Mouse (Mus musculus) T-helper 17 cell (primary cell): ENCODE measurements around the gene Btnl10.

Experiments
- in situ Hi-C, 2 experiments: fragments of 300-600 bp; cut with MboI, MseI; formaldehyde crosslinking; loops; 1 replicate in 1 of 2; 2 replicates in 1 of 2; pipeline ENCODE4 v1.15.1; 2025; ENCODE audit warnings: high pct_unique_total_duplicates in 2 of 2

Btnl10 gene

DNA sequence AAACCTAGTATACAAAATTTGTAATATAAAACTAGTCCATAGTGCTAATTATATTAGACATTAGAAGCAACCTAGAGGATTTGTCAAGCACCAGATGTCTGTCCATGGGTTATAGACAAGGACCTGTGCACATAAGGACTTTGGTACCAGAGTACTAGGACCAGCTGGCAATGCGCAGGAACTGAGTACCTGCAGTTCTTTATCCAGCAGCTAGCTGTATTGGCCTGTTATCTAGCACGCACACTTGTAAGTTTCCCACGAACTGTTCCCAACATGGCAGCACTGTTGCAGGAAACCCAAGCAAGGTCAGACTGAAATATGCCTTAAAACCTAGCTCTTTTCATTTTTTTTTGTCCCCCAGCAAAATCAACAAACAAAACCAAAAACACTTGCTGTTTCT is 12.5 kb downstream of the Btnl10 start:
- in situ Hi-C loops: no loop called here

DNA sequence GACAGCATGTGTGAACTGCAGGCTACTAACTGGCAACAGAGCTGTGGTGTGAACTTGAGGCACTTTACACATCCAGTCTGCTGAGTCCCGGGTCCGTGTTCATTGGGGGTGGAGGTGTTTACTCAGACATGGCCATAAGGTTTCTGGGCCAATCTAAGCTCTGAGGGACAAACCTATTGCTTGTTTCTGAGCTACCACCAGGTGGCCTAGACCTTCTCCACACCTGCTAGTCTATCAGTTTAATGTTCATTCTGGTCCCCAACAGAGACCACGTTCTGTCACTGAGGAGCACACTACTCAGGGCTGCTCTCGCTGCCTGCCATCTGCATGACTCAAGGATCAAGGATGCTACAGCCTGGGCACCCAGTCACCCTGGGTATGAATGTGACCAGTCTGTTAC is 13.9 kb downstream of the Btnl10 start:
- in situ Hi-C loops: no loop called here

DNA sequence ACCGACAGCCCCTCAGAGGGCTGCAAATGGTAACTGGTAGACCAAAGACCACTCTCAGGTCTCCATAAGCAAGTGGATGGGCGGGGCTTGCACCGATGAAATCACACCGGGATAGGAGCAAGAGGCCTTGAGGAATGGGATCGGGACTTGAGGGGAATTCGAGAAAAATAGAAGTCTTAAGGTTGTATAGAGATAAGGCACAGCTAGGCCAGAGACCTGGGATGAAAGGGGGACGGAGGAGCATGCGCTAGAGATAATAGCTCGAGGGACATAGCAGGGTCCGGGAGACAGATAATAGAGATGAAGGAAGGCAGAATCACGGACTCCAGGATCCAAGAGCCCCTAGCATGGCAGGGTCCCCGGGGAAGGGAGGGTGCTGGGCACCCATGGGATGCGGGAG is 20.2 kb downstream of the Btnl10 start:
- in situ Hi-C loops: no loop called here

DNA sequence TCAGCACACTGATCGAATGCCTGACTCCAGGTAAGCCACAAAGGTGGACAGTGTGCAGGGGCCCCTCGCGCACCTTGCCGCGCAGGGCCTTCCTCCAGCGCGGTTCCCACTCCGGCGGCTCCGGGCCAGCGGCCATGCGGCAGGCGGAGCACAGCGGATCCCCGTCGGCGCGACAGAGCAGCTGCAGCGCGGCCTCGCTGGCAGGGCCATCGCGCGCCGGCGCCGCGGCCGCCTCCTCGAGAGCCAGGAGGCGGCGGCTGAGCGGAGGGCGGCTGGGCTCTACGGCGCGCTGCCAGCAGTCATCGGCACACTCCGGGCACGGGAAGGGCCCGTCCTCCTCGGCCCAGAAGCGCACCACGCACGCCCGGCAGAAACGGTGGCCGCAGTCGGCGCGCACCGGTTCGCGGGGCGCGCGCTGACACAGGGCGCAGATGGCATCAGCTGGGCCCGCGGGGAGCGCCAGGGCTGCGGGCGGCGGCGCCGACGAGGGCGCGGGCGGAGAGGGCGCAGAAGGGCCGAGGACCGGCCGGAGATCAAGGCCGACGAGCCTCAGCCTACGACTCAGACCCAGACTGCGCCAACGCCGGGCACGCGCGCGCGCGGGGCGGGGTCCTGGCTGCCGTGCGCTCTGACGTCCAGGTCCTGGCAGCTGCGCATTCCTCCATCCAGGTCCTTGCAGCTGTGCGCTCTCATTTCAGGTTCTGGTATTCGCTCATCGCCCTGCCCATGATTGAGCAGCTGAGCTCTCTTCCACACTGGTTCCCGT is 20.8 kb downstream of the Btnl10 start, which contains the start of gene Rnf187:
TSS of gene Rnf187 (minus strand) at position 595 of the 766 bp plus-strand sequence.
- in situ Hi-C loops: no loop called here

DNA sequence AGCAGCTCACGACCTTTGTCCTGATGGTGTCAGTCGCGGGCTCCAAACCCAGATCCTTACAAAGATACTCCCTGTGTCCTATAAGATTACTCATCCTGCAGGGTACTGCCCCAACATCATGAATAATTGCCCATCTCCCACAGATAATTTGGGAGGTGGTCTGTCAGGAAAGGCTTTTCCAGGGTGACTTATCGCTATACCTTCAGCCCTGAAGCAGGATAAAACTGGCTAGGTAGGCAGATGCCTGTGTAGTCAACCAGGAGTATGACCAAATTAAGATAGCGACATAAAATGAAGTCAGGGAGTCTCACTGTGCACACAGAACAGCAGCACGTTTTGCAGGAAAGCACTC is 21.4 kb downstream of the Btnl10 start:
- in situ Hi-C loops: no loop called here

DNA sequence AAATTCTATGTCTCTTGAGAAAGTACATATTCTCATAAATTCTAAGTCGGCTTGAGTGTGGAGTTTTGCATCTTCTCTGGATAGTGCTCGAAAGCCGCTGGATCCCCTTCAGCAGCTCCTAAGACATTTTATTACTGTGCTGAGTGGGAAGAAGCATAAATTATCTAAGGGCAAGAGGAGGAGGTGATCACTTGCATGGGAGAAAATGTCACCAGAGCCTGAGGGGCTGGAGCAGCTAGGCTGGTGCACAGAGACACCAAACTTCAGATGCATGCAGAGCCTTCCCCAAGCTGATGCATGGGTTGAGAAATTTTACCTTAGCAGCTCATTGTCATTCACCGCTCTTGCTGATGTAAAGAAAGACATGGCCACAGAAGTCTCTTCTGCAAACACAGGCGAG is 26.4 kb downstream of the Btnl10 start:
- in situ Hi-C loops: no loop called here

DNA sequence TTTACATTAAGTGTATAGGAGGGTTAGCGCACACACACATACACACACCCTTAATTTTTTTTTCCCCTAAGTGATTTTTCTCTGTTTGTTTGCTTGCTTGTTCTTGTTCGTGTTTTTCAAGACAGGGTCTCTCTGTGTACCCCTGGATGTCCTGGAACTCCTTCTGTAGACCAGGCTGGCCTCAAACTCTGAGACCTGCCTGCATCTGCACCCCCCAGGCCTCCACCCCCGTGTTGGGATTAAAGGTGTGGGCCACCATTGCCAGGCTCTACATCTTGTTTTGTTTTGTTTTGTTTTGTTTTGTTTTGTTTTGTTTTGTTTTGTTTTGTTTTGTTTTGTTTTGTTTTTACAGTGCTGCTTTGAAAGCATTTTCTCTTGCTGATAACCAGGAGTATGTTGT is 29.6 kb downstream of the Btnl10 start:
- in situ Hi-C loops: no loop called here

DNA sequence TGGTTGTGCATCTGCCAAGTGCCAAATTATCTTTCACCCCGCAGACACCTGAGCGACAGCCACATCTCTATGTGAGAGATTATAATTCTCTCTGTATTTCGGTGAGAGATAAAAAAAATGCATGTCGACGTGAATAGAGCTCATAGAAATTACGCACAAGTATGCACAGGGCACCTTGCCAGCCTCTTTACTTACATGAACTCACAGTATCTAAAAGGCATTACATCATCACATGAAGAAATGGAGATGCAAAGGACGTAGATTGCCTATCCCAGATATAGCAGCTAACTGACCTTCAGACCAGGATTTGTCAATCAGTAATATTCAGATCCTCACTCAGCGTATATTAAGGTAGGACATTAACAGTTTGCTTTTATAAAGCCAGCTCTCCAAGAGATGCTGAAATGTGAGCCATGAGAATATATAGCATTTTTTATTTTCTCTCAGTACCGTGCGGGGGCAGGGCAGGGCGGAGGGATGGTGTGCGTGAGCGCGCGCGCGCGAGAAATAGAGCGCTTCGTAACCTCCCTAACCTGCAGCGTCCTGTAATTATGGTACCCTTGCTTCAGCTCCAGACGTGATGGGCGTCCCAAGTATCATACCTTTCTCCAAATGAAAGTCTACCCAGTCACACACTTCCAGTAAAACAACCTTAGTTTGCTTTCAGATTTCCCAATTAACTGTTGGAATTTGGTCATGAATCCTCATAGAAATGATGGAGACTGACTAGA is 30.3 kb downstream of the Btnl10 start:
- in situ Hi-C loops: no loop called here

DNA sequence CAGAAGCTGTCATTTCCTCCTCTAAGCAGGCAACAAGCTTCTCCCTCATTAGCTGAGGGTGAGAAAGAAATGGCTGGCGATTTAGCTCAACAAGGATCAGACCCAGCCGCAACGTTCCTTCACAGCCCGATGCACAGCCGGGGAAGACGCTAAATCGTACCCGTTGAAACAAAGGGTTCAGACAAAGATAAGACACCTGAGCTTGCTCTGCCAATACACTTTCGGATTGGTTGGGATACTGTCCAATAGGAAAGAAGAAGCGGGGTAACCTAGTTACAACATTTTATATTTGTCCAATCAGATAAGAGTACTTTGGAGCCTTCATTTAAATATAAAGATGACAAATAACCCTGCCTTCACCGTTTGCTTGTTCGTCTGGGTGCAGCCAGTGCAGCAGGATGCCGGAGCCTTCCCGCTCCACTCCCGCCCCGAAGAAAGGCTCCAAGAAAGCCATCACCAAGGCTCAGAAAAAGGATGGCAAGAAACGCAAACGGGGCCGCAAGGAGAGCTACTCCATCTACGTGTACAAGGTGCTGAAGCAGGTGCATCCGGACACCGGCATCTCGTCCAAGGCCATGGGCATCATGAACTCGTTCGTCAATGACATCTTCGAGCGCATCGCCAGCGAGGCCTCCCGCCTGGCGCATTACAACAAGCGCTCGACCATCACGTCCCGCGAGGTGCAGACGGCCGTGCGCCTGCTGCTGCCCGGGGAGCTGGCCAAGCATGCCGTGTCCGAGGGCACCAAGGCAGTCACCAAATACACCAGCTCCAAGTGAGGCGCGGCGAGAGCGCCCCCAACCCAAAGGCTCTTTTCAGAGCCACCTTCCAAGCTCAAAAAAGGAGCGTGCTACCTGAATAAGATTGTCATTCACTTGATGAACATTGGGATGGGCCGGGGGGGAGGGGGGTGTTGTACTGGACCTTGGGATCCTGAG is 31.1 kb downstream of the Btnl10 start, which contains the start of gene Hist3h2ba:
TSS of gene Hist3h2ba (plus strand) at position 379 of the 938 bp plus-strand sequence.
- in situ Hi-C loops: no loop called here

DNA sequence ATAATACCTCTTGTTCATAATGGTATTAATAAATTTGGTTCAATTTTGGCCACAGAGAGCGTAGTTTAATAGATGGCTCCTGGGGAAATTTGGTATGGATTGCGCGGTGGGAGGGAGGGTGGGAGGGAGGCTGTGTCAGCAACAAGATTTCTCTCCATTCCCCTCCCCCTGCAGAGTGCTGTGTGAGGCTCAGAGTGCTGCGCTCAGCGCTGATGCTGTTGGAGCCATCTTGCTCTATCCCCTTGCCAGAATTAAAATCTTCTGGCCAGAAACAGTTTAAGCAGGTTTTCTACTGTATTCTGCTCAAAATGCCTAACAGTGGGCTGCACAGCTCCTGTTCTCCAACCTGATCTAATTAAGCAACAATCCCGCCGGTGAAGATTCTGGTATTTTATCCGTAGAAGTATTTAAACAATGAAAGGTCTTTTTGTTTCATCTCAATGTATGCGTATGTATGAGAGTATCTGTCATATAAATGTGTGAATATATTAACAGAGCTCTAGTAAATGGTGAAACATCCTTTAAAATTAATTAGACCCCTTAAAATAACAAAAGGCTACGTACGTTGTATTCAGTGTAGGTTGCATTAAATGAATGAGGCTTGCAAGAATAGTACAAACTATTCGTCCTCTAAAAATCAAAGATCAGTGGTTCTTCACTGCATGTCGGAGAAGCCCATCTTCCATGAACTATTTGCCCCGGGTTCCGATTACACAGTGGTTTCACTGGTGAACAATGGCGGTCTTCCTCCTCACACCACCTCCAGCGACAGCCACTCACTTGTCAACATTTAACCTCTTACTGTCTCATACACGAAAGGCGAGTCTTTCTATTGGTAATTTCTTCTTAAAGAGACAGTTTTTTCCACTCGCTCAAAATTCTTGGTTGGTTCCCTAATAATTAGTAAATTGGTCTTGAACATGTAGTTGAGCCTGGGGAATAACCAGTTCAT is 32.0 kb downstream of the Btnl10 start:
- in situ Hi-C loops: loop anchor here in 1 of 2 experiments (10.0 kb wide), 1 partner anchor 645 kb away; the partner anchor contains the start of gene Zfp692

DNA sequence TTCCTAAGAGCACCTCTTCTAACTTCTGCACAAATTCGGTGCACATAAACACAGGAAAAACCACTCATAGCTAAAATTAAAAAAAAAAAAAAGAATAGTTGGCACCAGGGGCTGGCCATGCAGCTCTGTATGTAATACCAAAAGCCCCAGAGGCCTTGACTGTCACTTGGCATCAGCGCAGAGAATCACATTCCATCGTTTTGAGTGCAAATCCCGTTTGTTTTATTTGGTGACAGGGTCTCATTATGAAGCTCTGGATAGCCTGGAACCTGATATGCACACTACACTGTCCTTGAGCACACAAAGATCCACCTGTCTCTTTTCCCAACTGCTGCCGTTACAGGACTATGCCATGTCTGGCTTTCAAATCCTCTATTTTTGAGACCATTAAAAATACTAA is 33.5 kb downstream of the Btnl10 start:
- in situ Hi-C loops: loop anchor here in 1 of 2 experiments (10.0 kb wide), 1 partner anchor 646 kb away; the partner anchor contains the start of gene Zfp692

DNA sequence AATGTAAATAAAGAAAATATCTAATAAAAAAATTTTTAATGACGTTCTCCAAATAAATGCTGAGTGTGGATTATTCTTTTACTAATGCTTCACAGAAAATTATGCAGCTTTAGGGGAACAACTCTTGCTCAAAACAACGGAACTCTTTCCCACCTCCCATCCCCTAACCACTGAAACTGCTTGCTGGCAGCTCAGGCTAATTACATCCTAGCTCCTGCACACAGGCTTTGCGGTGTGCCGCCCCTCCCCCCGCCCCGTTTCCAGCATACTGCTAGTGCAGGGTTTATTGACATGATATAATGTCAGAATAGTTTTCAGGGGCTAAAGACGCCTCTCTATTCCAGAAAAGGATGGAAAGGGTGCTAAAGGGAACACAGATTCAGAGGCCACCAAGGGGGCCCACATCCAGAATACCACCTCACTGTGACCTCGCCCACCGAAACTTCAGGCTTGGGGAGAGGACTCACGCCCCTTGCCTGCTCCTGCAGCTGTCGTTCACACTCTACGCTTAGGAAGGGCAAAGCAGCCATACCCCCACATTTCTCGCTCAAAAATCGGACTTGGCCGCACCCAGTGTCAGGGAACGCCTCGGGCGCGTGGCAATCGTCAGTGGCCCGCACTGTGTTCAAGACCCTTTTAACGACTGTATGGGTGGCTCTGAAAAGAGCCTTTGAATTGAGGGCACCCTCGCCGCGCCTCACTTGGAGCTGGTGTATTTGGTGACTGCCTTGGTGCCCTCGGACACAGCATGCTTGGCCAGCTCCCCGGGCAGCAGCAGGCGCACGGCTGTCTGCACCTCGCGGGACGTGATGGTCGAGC is 35.9 kb downstream of the Btnl10 start:
- in situ Hi-C loops: loop anchor here in 1 of 2 experiments (10.0 kb wide), 1 partner anchor 649 kb away; the partner anchor contains the start of gene Zfp692

DNA sequence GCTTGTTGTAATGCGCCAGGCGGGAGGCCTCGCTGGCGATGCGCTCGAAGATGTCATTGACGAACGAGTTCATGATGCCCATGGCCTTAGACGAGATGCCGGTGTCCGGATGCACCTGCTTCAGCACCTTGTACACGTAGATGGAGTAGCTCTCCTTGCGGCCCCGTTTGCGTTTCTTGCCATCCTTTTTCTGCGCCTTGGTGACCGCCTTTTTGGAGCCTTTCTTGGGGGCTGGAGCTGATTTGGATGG is 36.4 kb downstream of the Btnl10 start:
- in situ Hi-C loops: loop anchor here in 1 of 2 experiments (10.0 kb wide), 1 partner anchor 649 kb away; the partner anchor contains the start of gene Zfp692

DNA sequence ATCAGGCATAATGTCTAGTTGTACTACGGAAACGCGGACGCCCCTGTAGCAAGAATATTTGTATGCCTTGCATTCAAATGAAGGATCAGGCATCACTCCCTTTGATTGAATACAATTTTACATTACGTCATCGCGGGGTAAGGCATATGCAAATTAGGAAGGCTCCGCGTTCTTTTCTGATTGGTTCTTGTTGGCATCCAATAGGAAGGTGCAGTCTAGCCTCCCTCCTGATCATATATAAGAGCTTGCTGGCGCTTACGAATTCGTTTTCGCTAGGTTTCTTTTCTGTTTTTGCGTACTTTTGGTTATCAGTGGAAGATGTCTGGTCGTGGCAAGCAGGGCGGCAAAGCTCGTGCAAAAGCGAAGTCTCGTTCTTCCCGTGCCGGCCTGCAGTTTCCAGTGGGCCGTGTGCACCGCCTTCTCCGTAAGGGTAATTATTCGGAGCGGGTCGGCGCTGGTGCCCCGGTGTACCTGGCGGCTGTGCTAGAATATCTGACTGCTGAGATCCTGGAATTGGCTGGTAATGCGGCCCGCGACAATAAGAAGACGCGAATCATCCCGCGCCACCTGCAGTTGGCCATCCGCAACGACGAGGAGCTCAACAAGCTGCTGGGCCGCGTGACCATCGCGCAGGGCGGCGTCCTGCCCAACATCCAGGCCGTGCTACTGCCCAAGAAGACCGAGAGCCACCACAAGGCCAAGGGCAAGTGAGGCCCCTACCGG is 36.9 kb downstream of the Btnl10 start, which contains the start of the genes Hist3h2a and Trim17:
TSS of gene Hist3h2a (plus strand) at position 266 of the 723 bp plus-strand sequence.
TSS of gene Trim17 (plus strand) at position 266 of the 723 bp plus-strand sequence.
- in situ Hi-C loops: loop anchor here in 1 of 2 experiments (10.0 kb wide), 1 partner anchor 650 kb away; the partner anchor contains the start of gene Zfp692

DNA sequence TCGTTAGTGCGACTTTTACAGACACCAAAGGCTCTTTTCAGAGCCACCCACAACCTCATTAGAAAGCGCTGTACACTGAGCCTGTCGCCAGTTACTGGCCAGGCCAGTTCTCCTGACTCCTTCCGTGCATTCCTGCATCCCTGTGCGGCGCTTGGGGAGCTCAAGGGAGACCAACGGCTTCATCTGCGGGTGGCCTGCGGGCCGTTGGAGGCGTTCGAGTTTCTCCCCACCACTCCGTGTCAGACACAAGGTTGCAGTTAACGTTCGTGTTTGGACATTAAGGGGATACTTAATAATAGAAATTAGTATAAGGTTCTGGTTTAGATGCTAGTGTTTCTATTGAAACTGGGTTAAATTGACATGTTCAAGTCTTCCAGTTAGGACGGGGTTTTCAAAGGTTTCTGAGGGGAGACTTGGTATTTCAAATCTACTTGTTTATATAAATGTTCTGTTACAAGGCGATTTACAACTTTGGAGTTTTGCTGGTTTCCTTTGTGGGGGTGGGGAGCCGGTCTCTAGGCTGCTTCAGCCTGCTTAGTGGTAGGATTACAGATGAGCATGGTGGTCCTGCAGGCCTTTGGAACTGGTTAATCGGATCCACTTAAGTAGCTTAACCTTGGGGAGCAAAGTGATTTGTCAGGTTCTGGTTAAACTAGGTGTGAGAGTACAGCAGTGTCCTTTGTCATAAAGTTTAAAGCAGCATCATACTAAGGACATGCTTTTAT is 37.6 kb downstream of the Btnl10 start:
- in situ Hi-C loops: loop anchor here in 1 of 2 experiments (10.0 kb wide), 1 partner anchor 651 kb away; the partner anchor contains the start of gene Zfp692

DNA sequence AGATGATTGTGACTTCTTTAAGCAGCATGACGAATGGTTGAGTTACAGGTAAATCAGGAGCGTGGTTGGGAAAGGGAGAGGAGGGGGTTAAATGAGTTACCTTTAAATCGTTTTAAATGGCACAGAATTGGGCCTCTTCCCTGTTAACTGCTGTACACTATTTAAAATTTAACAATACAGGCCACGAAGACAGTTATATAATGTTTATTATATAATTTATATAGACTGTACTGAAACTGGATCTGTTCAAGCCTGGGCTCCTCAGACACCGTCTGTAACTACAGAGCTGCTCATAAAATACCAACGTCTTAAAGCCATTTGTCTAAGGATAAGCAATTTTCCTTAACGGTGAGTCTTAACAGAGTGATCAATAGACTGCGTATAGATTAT is 38.2 kb downstream of the Btnl10 start:
- in situ Hi-C loops: loop anchor here in 1 of 2 experiments (10.0 kb wide), 1 partner anchor 651 kb away; the partner anchor contains the start of gene Zfp692

DNA sequence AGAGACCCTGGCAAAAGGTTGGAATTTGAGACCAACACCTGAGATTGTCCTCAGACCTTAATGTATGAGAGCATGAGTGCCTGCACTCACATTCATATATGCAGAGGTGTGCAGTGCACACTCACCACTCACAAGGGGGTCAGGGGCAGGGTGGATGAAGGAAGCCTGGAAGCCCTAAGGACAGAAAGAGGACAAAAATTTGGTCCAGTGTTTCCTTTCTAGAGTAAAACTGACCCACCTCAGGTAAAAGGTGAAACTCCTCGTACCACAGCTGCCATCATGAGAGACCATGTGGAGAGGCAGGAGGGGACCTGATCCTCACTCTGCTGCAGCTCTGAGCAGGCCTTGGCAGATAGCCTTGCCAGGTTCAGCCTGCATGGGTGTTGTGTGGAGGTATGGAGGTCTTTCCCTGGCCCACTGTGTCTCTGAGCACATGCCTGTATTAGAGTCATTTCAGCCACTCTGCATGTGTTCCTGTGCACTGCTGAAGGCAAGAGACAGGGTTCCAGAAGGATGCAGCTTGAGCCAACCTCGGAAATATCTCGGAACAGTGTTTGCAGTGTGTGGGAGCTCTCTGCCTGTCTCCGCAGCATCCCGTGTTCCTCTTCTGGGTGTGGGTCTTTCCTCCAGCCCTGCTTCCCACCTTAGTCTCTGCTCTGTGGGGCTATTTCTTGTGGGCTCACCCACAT is 39.7 kb downstream of the Btnl10 start:
- in situ Hi-C loops: loop anchor here in 1 of 2 experiments (10.0 kb wide), 1 partner anchor 653 kb away; the partner anchor contains the start of gene Zfp692
